ENCODE assay signal across 28 mouse cellular contexts in genomic region chr6:136340669-136341068, GRCm38 (mm10). TPM values are rescaled to one million over a fixed set of nuclear protein-coding genes. Genes with fewer than 3 reads are reported as not detected.
A peak's percentile ranks its signal among the peaks of the same experiment; 100 is the strongest.
DNase-seq lines count a peak whose midpoint lies in the region; ATAC-seq and TF ChIP-seq lines count a peak whose summit lies in the region.
"Had no signal": no experiment of that assay in that cellular context is flagged by ENCODE, and none has a peak within 500 bp of the region (broad histone marks: within the 10 kb centered on the region; RNA-seq: fewer than 3 reads in every experiment).

No protein-coding gene starts in this region.

- no peaks in the 10 kb centered on the region for H3K27me3 ChIP-seq in heart, embryonic 10.5 days (ENCODE audit: insufficient read depth, poor library complexity, severe bottlenecking)
- no peaks in the 10 kb centered on the region for H3K27me3 ChIP-seq in lung, embryonic 14.5 days (ENCODE audit: insufficient read depth, low read length)
- H3K27me3 ChIP-seq: embryonic facial prominence, embryonic 13.5 days; forebrain, embryonic 12.5 days; hindbrain, embryonic 13.5 days had no signal

- H3K4me1 ChIP-seq in heart, embryonic 10.5 days: no peaks in the 10 kb centered on the region
- no peaks in the 10 kb centered on the region for H3K4me1 ChIP-seq in lung, embryonic 14.5 days (ENCODE audit: insufficient read depth)
- H3K4me1 ChIP-seq: embryonic facial prominence, embryonic 13.5 days; forebrain, embryonic 12.5 days; hindbrain, embryonic 13.5 days had no signal

- H3K4me3 ChIP-seq in heart, embryonic 10.5 days: no peak overlapping the region
- no peak overlapping the region for H3K4me3 ChIP-seq in lung, embryonic 14.5 days (ENCODE audit: low read depth, low read length)
- H3K4me3 ChIP-seq: embryonic facial prominence, embryonic 13.5 days; forebrain, embryonic 12.5 days; heart, adult 2 months; hindbrain, embryonic 13.5 days had no signal

- no peak overlapping the region for H3K27ac ChIP-seq in heart, embryonic 10.5 days
- H3K27ac ChIP-seq in lung, embryonic 14.5 days (ENCODE audit: low read depth): no peak overlapping the region
- H3K27ac ChIP-seq: embryonic facial prominence, embryonic 13.5 days; forebrain, embryonic 12.5 days; heart, adult 2 months; hindbrain, embryonic 13.5 days had no signal

- no peaks in the 10 kb centered on the region for H3K36me3 ChIP-seq in heart, embryonic 10.5 days
- H3K36me3 ChIP-seq in lung, embryonic 14.5 days (ENCODE audit: insufficient read depth): no peaks in the 10 kb centered on the region
- H3K36me3 ChIP-seq: embryonic facial prominence, embryonic 13.5 days; forebrain, embryonic 12.5 days; G1E; hindbrain, embryonic 13.5 days had no signal

- no peak overlapping the region for H3K9ac ChIP-seq in lung, embryonic 14.5 days
- H3K9ac ChIP-seq: embryonic facial prominence, embryonic 13.5 days; forebrain, embryonic 12.5 days; hindbrain, embryonic 13.5 days had no signal

- no peak overlapping the region for H3K4me2 ChIP-seq in lung, embryonic 14.5 days
- H3K4me2 ChIP-seq: embryonic facial prominence, embryonic 13.5 days; forebrain, embryonic 12.5 days; hindbrain, embryonic 13.5 days had no signal

- H3K9me3 ChIP-seq in heart, embryonic 10.5 days: no peaks in the 10 kb centered on the region
- H3K9me3 ChIP-seq in lung, embryonic 14.5 days (ENCODE audit: low read depth, low read length): no peaks in the 10 kb centered on the region
- H3K9me3 ChIP-seq: embryonic facial prominence, embryonic 13.5 days; forebrain, embryonic 12.5 days; hindbrain, embryonic 13.5 days had no signal

- TF ChIP-seq CTCF in lung, embryonic 14.5 days (IDR thresholded peaks at IDR 0.05; ENCODE audit: low read depth): no peak

- 68% methylated on average over 5 of the region's 5 CpGs for WGBS in heart, embryonic 10.5 days
- WGBS in lung, embryonic 14.5 days: 40% methylated on average over 5 of the region's 5 CpGs

- DNase-seq in embryo, embryonic 10.5 days (ENCODE audit: low spot score): peak; percentile 23
- DNase-seq in embryo, embryonic 9.5 days (ENCODE audit: extremely low spot score): no peak
- DNase-seq in heart, embryonic 10.5 days (ENCODE audit: low spot score): peak; percentile 42
- no peak for DNase-seq in heart, adult 8-10 months (ENCODE audit: low spot score)
- DNase-seq in lung, embryonic 14.5 days: peak; percentile 11
- DNase-seq in lung, adult 18-20 months: no peak
- DNase-seq in telencephalon, adult 2 months (ENCODE audit: low read depth, low spot score): peak; percentile 32
- DNase-seq in layer of hippocampus, adult 9-11 months: no peak
- DNase-seq: adrenal gland, adult 8-10 months; adrenal gland, postnatal 36 days; B cell, adult 2 months; cerebellum, adult 11 months; cerebellum, adult 8-10 months; cerebellum, postnatal 14 days; gastrocnemius, postnatal 36 days; heart, adult 2 months; heart, postnatal 10 days; heart, postnatal 4 days had no signal

- ATAC-seq in lung, embryonic 14.5 days (ENCODE audit: insufficient read depth): no peak
- ATAC-seq: CD4-positive, CD25-positive, alpha-beta regulatory T cell, adult 4 months; forebrain, embryonic 16.5 days; intestine, postnatal 0 days had no signal

RNA-seq across cellular contexts. Expression of gene Gm8994, which starts 13.3 kb away (rescaled TPM):
- not detected in 2 replicates for polyA plus RNA-seq in heart, embryonic 10.5 days (2016; fragmentation: Nextera tagmentation; extraction: Ambion mirVana)
- total RNA-seq in heart, adult 8-10 months (2022): not detected
- not detected in 2 replicates for polyA plus RNA-seq in lung, embryonic 14.5 days (2014; fragmentation: Nextera tagmentation; extraction: Ambion mirVana)
- total RNA-seq: adrenal gland, adult 8-10 months; adrenal gland, postnatal 36 days; G1E; gastrocnemius, adult 8-10 months; gastrocnemius, postnatal 36 days; heart, adult 2 months; heart, postnatal 10 days; heart, postnatal 4 days had no signal
- polyA plus RNA-seq: brain, embryonic 14.5 days; CD4-positive, CD25-positive, alpha-beta regulatory T cell, adult 4 months; embryonic facial prominence, embryonic 13.5 days; forebrain, embryonic 12.5 days; forebrain, embryonic 16.5 days; heart, adult 2 months; heart, embryonic 14.5 days; hindbrain, embryonic 13.5 days; intestine, postnatal 0 days had no signal

Comparison
In these comparisons a context has a peak if more than half of its experiments do, and no peak if none do; other contexts are left out.
1. DNase-seq: peak in embryo, embryonic 10.5 days (single experiment), heart, embryonic 10.5 days (single experiment), lung, embryonic 14.5 days (single experiment) and telencephalon, adult 2 months (single experiment); none in embryo, embryonic 9.5 days (single experiment), heart, adult 8-10 months (single experiment), lung, adult 18-20 months (0 of 2) and layer of hippocampus, adult 9-11 months (single experiment).